Mouse (Mus musculus) forebrain, embryonic 11.5 days (tissue): ENCODE results near the gene Ttc27. TPM values are rescaled to one million over a fixed set of nuclear protein-coding genes. Genes with fewer than 3 reads are reported as not detected.

Experiments used
- ATAC-seq: fragments of 200-750 bp; cut with Nextera tagmentation; replicated peaks from 2 replicates; pipeline ENCODE4 v1.8.0; 2017; ENCODE audit warnings: moderate TSS enrichment; ENCODE audit not compliant: low FRiP score
- DNase-seq: peaks from one replicate; pipeline ENCODE4 v3.0.0-alpha.2; 2017; ENCODE audit warnings: low spot score
- H3K27ac ChIP-seq: fragments of 300-500 bp; sonication (generic); 2 replicates; pipeline ENCODE4 v1.5.1; 2014; ENCODE audit warnings: low read depth, low read length
- H3K27me3 ChIP-seq: fragments of 300-500 bp; sonication (generic); 2 replicates; pipeline ENCODE4 v1.6.1; 2014; ENCODE audit warnings: mild to moderate bottlenecking, low read length, mixed read lengths; ENCODE audit not compliant: control insufficient read depth, insufficient read depth
- H3K36me3 ChIP-seq: fragments of 300-500 bp; sonication (generic); 2 replicates; pipeline ENCODE4 v1.6.1; 2014; ENCODE audit warnings: mild to moderate bottlenecking, low read length, moderate library complexity, mixed read lengths; ENCODE audit not compliant: control insufficient read depth, insufficient read depth
- H3K4me1 ChIP-seq: fragments of 300-500 bp; sonication (generic); replicated peaks from 2 replicates; pipeline ENCODE4 v1.6.1; 2014; ENCODE audit warnings: low read length, mixed read lengths; ENCODE audit not compliant: control insufficient read depth, insufficient read depth
- H3K4me2 ChIP-seq: fragments of 300-500 bp; sonication (generic); 2 replicates; pipeline ENCODE4 v1.6.1; 2014; ENCODE audit warnings: low read depth, mild to moderate bottlenecking, low read length, moderate library complexity, mixed read lengths; ENCODE audit not compliant: severe bottlenecking
- H3K4me3 ChIP-seq: fragments of 300-500 bp; sonication (generic); 2 replicates; pipeline ENCODE4 v1.5.1; 2014; ENCODE audit warnings: low read depth, low read length
- H3K9ac ChIP-seq: fragments of 300-500 bp; sonication (generic); 2 replicates; pipeline ENCODE4 v1.6.1; 2014; ENCODE audit warnings: low read length
- H3K9me3 ChIP-seq: fragments of 300-500 bp; sonication (generic); 2 replicates; pipeline ENCODE4 v1.6.1; 2016; ENCODE audit warnings: low read length, mixed read lengths; ENCODE audit not compliant: control insufficient read depth
- WGBS: fragments of 180-500 bp; shearing (Covaris S2); extraction: QIAGEN DNeasy Blood & Tissue Kit; methylation state at CpG from one replicate; pipeline ENCODE4 v1.1.7; 2014; 5-methylcytosine and 5-hydroxymethylcytosine counted together
- polyA plus RNA-seq: library from polyadenylated mRNA; unstranded; fragments of >200 nt; fragmentation: Nextera tagmentation; extraction: Ambion mirVana; gene quantifications from 2 replicates; pipeline ENCODE4 v1.2.1, GENCODE M21; 2014

Ttc27 gene
- polyA plus RNA-seq, 1 experiment from 2014 or later, result 26.1 TPM

DNA sequence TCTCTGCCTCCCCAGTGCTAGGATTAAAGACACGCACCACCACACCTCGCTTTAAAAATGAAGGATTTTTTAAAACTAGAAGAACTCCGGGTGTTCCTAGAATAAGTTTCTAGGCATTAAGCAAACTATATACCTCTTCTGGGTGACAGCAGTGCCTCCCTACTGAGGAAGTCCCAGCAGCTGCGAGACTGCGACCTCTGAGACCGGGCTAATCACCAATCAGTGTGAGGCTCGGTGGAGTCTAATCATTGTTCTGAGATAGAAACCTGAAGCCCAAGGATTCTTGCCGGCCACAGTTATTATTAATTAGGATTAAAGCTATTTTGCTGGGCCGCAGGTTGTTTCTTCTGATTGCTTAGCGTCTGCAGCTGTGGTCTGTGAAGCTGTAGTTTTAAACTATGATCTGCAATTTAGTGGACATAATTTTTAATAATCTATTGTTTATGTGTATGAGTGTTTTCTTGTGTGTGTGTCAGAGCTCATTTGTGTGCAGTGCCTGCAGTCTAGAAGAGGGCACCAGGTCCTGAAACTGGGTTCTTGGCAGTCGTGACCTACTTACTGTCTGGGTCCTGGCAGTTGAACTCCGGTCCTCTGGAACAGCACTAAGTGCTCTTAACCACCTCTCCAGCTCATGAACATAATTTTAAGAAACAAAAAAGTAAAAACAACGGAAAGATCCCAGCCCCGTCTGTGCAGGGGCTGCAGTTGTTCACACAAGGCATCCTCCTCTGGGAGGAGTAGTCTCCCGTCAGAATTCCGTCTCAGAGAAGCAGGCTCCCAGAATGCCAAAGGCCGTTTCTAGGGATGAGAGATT, 142.9 kb downstream of the Ttc27 start:
- Histone ChIP-seq H3K4me1 (no peaks in the 10 kb centered on the region), H3K9ac (no peak overlapping the region), H3K36me3 (no peaks in the 10 kb centered on the region), H3K4me3 (no peak overlapping the region), H3K9me3 (no peaks in the 10 kb centered on the region), H3K4me2 (no peak overlapping the region), H3K27me3 (no peaks in the 10 kb centered on the region), H3K27ac (no peak overlapping the region)
- 38% methylated on average over 17 of the region's 17 CpGs for WGBS
- DNase-seq (no peak), ATAC-seq (0 out of 2 replicates have a peak, but pooled peaks have one; percentile 48)

DNA sequence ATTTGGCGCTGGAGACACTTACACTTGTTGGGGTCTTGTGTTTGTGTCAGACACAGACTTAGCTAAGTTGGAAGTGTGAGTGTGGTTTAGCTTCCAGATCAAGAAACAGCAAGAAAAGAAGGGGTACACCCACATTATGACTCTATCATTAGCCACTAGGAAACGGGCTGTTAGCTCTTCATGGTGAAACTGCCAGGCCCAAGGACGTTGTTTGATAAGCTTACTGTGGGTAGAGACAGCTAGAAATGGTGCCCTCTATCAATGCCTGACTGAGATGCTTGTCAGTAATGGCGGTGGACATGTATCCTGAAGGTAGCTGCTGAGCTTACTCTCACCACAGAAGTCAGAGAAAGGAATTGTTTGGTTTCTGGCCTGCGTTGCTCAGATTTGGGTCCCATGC, 146.3 kb downstream of the Ttc27 start:
- ATAC-seq (no peak), DNase-seq (no peak)
- H3K4me3 ChIP-seq, result no peak overlapping the region
- H3K4me1 ChIP-seq, result peaks cover 7% of the 10 kb centered on the region; the same call in 1 of the 2 replicates
- no peak overlapping the region for H3K27ac ChIP-seq
- H3K36me3 ChIP-seq, result no peaks in the 10 kb centered on the region
- no peak overlapping the region for H3K4me2 ChIP-seq
- 86% methylated on average over 5 of the region's 5 CpGs for WGBS
- no peaks in the 10 kb centered on the region for H3K27me3 ChIP-seq
- H3K9ac ChIP-seq, result no peak overlapping the region
- H3K9me3 ChIP-seq, result no peaks in the 10 kb centered on the region

DNA sequence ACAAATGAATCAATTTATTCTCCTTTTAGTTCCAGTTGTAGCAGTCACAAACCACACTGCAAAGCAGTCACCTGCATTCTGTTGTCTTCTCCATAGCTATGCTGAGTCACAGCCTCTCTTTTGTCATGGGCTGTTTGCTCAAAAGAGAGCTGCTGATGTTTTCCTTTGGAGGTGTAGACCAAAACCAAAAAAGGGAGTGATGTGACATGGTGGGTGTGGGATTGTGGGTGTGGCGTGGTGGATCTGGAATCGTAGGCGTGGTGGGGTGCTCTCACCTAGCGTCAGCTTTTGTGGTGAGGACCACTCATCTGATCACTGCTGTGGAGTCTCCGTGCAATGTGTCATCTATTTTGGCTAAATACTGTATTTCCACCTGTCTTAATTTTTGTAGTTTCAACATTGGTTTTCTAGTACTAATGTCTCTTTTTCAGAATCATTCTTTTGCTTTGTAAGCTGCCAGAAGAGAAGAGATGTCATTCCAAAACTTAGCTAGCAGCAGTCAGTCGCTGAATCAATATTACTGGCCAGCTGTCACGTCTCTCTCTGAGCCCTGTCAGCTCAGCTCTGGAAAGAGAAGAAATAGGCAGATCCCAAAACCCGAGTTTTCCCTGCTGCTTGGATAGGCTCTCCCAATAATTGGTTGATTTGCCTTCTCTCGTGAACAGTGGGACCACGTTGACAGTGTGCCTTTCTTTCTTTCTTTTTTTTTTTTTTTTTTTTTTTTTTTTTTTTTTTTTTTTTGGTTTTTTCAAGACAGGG, 147.4 kb downstream of the Ttc27 start:
- Histone ChIP-seq H3K4me1 (peaks cover 7% of the 10 kb centered on the region; the same call in 1 of the 2 replicates), H3K9me3 (no peaks in the 10 kb centered on the region), H3K27me3 (no peaks in the 10 kb centered on the region), H3K36me3 (no peaks in the 10 kb centered on the region), H3K9ac (no peak overlapping the region), H3K27ac (no peak overlapping the region), H3K4me2 (no peak overlapping the region), H3K4me3 (no peak overlapping the region)
- no peak for ATAC-seq
- 91% methylated on average over 10 of the region's 10 CpGs for WGBS
- DNase-seq, result no peak

DNA sequence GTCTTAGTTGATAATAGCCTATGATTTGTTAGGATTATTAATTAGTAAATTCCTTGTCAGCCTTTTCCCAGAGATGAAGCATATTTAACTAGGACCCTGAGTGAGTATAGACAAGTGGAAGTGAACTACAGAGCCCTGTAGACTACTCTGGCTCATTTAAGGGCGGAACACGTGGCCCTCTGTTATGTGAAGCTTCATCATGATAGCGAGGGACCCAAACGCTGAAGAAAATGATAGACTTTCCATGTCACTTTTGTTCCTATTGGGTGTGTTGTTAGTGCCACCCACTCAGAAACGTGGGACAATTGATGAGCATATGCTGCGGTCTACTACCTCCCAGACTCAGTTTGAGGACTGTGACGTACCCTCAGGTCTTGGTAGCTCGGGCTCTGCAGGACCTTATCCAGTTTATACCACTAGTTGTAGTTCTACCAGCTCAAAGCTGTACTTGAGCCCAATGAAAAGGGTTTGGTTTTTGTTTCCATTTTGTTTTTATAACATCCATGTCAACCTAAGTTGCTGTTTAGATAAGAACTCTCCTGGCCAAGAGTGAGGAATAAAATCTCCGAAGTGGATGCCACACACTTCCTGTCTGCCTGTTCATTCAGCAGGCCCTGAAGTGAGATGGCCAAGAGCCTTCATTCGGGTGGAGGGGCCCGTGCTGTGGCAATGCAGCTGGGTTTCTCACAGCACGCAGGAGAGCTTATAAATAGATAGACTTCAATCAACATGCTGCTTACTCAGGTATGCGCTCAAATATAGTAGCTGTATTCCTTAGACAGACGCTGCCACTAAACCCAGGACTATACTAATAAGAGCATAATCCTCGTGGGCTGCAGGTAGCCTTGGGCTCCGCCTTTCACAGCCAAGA, 148.4 kb downstream of the Ttc27 start:
- Histone ChIP-seq H3K4me3 (no peak overlapping the region), H3K27me3 (no peaks in the 10 kb centered on the region), H3K27ac (no peak overlapping the region), H3K4me1 (peaks cover 7% of the 10 kb centered on the region; the same call in 1 of the 2 replicates), H3K36me3 (no peaks in the 10 kb centered on the region), H3K4me2 (no peak overlapping the region), H3K9ac (no peak overlapping the region), H3K9me3 (no peaks in the 10 kb centered on the region)
- ATAC-seq (no peak), DNase-seq (no peak)
- WGBS, result 83% methylated on average over 16 of the region's 16 CpGs

DNA sequence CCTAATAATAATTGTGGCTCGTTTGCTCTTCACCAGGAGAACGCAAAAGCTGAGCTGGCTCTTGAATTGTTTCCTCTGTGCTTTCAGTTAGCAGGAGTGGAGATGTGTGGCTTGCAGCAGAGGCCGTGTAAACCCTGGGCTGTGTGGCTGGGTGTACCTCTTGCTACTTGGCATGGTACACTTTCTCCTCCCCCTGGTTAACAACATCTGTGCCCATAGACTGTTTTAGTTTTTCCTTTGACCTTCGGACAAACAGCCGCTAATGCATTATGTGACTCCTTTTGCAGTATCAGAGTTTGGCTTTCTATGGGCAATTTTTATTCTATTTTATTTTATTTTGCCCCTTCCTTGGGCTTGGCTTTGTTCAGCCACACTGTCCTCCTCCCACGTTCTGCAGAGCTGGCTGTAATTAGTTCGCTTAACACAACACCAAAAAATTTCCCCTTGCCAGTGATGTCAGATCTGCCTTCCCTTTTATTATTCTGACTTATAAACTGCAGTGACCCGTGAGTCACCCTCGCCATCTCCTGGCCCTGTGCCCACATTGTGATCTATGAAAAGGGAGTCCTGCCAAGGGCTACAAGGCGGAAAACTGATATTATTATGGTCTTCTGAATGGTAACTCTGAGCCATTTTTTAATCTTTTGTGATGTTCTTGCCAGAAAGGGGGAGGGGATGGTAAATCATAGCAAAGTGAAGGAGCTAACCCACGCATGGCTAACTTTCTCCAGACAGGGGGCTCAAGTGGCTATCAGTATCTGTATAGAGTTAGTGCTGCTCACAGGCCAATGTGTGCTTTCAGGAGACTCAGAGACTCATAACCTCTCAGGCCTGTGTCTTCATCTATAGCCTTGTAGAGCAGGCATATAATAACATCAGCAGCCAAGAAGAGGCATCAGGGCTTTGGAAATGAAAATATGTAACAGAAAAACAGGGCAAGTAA, 149.3 kb downstream of the Ttc27 start:
- WGBS, result 34% methylated on average over 11 of the region's 11 CpGs
- no peak for DNase-seq
- H3K4me3 ChIP-seq, result no peak overlapping the region

DNA sequence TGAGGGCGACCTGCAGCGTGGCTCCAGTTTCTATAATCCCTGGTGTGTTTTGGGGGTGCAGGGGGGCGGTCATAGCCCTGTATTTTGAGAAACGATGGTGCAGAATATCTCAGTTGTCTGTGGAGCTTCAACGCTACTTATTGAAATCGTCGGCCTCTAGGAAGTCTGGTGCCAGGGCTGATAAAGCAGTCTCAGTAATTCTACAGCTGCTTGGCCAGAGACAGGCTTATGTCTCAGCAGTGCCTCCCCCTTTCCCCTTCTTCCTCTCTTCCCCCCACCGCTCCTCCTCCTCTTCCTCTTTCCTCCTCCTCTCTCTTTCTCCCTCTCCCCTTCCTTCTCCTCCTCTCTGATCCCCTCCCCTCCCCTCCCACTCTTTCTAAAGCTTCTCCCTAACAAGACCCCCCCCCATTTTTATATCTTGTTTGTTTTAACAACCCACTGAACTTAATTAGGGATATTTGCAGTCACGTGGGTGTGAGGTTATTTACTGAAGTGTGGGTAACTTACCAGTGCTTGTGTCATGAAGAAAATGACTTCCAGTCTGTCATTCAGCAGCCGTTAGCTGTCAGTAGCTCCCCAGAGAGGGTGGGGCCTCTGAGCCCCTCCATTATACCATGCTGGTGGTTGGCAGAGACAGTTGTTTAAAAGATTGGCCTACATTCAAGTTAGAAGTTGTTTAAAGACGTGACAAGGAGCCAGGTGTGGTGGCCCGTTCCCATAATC, 150.8 kb downstream of the Ttc27 start:
- Histone ChIP-seq H3K9me3 (no peaks in the 10 kb centered on the region), H3K9ac (no peak overlapping the region), H3K27me3 (no peaks in the 10 kb centered on the region), H3K4me1 (peaks cover 7% of the 10 kb centered on the region; the same call in 1 of the 2 replicates), H3K4me2 (no peak overlapping the region), H3K36me3 (no peaks in the 10 kb centered on the region), H3K27ac (no peak overlapping the region), H3K4me3 (no peak overlapping the region)
- no peak for ATAC-seq
- no peak for DNase-seq
- 72% methylated on average over 12 of the region's 12 CpGs for WGBS

More for the DNA sequence above, 149.3 kb downstream of the Ttc27 start:
- Histone ChIP-seq H3K4me2 (no peak overlapping the region), H3K36me3 (no peaks in the 10 kb centered on the region), H3K27me3 (no peaks in the 10 kb centered on the region), H3K9ac (no peak overlapping the region), H3K27ac (no peak overlapping the region), H3K4me1 (peaks cover 7% of the 10 kb centered on the region; the same call in 1 of the 2 replicates), H3K9me3 (no peaks in the 10 kb centered on the region)
- no peak for ATAC-seq

DNA sequence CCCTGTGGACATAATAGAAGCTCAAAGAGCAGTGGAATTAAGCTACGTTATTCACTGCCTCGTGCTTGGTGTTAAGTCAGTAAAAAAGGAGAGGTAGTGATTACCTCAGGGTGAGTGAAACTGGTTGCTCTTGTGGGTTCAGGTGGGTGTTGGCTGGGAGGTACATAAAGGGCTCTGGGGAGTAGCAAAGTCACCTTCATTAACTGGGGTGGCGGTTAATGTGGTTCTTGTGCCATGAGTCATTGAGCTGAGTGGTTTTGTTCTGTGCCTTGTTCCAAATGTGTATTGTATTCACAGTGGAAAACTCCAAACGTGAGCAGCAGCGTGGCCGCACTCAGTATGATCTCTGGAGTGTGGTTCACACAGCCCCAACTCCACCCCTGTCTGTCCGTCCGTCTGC, 152.0 kb downstream of the Ttc27 start:
- no peaks in the 10 kb centered on the region for H3K27me3 ChIP-seq
- ATAC-seq, result no peak
- peaks cover 7% of the 10 kb centered on the region; the same call in 1 of the 2 replicates for H3K4me1 ChIP-seq

More for the DNA sequence above, 152.0 kb downstream of the Ttc27 start:
- H3K4me3 ChIP-seq, result no peak overlapping the region
- no peak overlapping the region for H3K9ac ChIP-seq
- no peak for DNase-seq
- no peaks in the 10 kb centered on the region for H3K36me3 ChIP-seq
- 58% methylated on average over 8 of the region's 8 CpGs for WGBS
- H3K27ac ChIP-seq, result no peak overlapping the region
- H3K4me2 ChIP-seq, result no peak overlapping the region
- H3K9me3 ChIP-seq, result no peaks in the 10 kb centered on the region
